Mouse (Mus musculus): Measurements from ENCODE around the gene Coil. TPM values are rescaled to one million over a fixed set of nuclear protein-coding genes. Genes with fewer than 3 reads are reported as not detected.

The Coil gene
- polyA plus RNA-seq, 1 experiment from 2014 or later: 26.6 TPM

GRCm38 (mm10) chr11:88999723-89000526 lies 29.9 kb downstream of the Coil start:
- H3K4me3 ChIP-seq (ENCODE audit: low read length): peak overlapping the region; percentile 42
- WGBS: 26% methylated on average over 33 of the region's 33 CpGs
- peaks cover 3% of the 10 kb centered on the region; the same call in 1 of the 2 replicates for H3K4me1 ChIP-seq (ENCODE audit: control insufficient read depth, insufficient read depth, low read depth, low read length)
- H3K27ac ChIP-seq (ENCODE audit: low read depth, low read length): no peak overlapping the region; the same call in 1 of the 2 replicates
- peak overlapping the region; percentile 51; the same call in 1 of the 2 replicates for H3K9ac ChIP-seq (ENCODE audit: low read depth, low read length)
- no peak for ATAC-seq
- H3K9me3 ChIP-seq (ENCODE audit: control insufficient read depth, low read length): no peaks in the 10 kb centered on the region
- H3K36me3 ChIP-seq (ENCODE audit: control insufficient read depth, insufficient read depth, low read length): no peaks in the 10 kb centered on the region
- H3K27me3 ChIP-seq (replicated peaks; ENCODE audit: control insufficient read depth, insufficient read depth, low read length): peaks cover 21% of the 10 kb centered on the region
- H3K4me2 ChIP-seq (ENCODE audit: low read length): peak overlapping the region; percentile 55

GRCm38 (mm10) chr11:89000527-89000819 lies 30.4 kb downstream of the Coil start:
- no peak overlapping the region for H3K4me3 ChIP-seq (ENCODE audit: low read length)
- no peak overlapping the region for H3K27ac ChIP-seq (ENCODE audit: low read depth, low read length)
- no peak overlapping the region for H3K4me2 ChIP-seq (ENCODE audit: low read length)
- H3K27me3 ChIP-seq (replicated peaks; ENCODE audit: control insufficient read depth, insufficient read depth, low read length): peaks cover 21% of the 10 kb centered on the region
- peaks cover 3% of the 10 kb centered on the region; the same call in 1 of the 2 replicates for H3K4me1 ChIP-seq (ENCODE audit: control insufficient read depth, insufficient read depth, low read depth, low read length)
- H3K9ac ChIP-seq (ENCODE audit: low read depth, low read length): no peak overlapping the region
- H3K36me3 ChIP-seq (ENCODE audit: control insufficient read depth, insufficient read depth, low read length): no peaks in the 10 kb centered on the region
- ATAC-seq: no peak
- no peaks in the 10 kb centered on the region for H3K9me3 ChIP-seq (ENCODE audit: control insufficient read depth, low read length)

GRCm38 (mm10) chr11:89001569-89001968 lies 31.5 kb downstream of the Coil start:
- no peak overlapping the region for H3K4me2 ChIP-seq (ENCODE audit: low read length)
- 95% methylated on average over 7 of the region's 7 CpGs for WGBS
- H3K27ac ChIP-seq (ENCODE audit: low read depth, low read length): no peak overlapping the region
- peaks cover 3% of the 10 kb centered on the region; the same call in 1 of the 2 replicates for H3K4me1 ChIP-seq (ENCODE audit: control insufficient read depth, insufficient read depth, low read depth, low read length)
- H3K36me3 ChIP-seq (ENCODE audit: control insufficient read depth, insufficient read depth, low read length): no peaks in the 10 kb centered on the region
- H3K4me3 ChIP-seq (ENCODE audit: low read length): no peak overlapping the region
- no peak overlapping the region for H3K9ac ChIP-seq (ENCODE audit: low read depth, low read length)
- no peak for ATAC-seq
- peaks cover 21% of the 10 kb centered on the region for H3K27me3 ChIP-seq (replicated peaks; ENCODE audit: control insufficient read depth, insufficient read depth, low read length)
- no peaks in the 10 kb centered on the region for H3K9me3 ChIP-seq (ENCODE audit: control insufficient read depth, low read length)

GRCm38 (mm10) chr11:89002068-89002467 lies 32.0 kb downstream of the Coil start:
- no peak overlapping the region for H3K27ac ChIP-seq (ENCODE audit: low read depth, low read length)

GRCm38 (mm10) chr11:89002621-89003020 lies 32.6 kb downstream of the Coil start:
- WGBS: 65% methylated on average over 5 of the region's 5 CpGs
- H3K9me3 ChIP-seq (ENCODE audit: control insufficient read depth, low read length): no peaks in the 10 kb centered on the region
- peak overlapping the region; percentile 2 for H3K4me2 ChIP-seq (ENCODE audit: low read length)
- no peak overlapping the region for H3K27ac ChIP-seq (ENCODE audit: low read depth, low read length)
- H3K27me3 ChIP-seq (replicated peaks; ENCODE audit: control insufficient read depth, insufficient read depth, low read length): peaks cover 21% of the 10 kb centered on the region
- H3K4me1 ChIP-seq (ENCODE audit: control insufficient read depth, insufficient read depth, low read depth, low read length): peaks cover 3% of the 10 kb centered on the region; the same call in 1 of the 2 replicates
- H3K36me3 ChIP-seq (ENCODE audit: control insufficient read depth, insufficient read depth, low read length): no peaks in the 10 kb centered on the region
- no peak overlapping the region for H3K9ac ChIP-seq (ENCODE audit: low read depth, low read length)
- no peak overlapping the region for H3K4me3 ChIP-seq (ENCODE audit: low read length)
- ATAC-seq: peak; percentile 34; the same call in 1 of the 2 replicates

More at GRCm38 (mm10) chr11:89002068-89002467, 32.0 kb downstream of the Coil start:
- Histone ChIP-seq H3K9me3 (ENCODE audit: control insufficient read depth, low read length) (no peaks in the 10 kb centered on the region), H3K9ac (ENCODE audit: low read depth, low read length) (no peak overlapping the region), H3K4me2 (ENCODE audit: low read length) (0 out of 2 replicates have a peak overlapping the region, but pooled peaks have one; percentile 3), H3K27me3 (replicated peaks; ENCODE audit: control insufficient read depth, insufficient read depth, low read length) (peaks cover 21% of the 10 kb centered on the region), H3K36me3 (ENCODE audit: control insufficient read depth, insufficient read depth, low read length) (no peaks in the 10 kb centered on the region), H3K4me1 (ENCODE audit: control insufficient read depth, insufficient read depth, low read depth, low read length) (peaks cover 3% of the 10 kb centered on the region; the same call in 1 of the 2 replicates), H3K4me3 (ENCODE audit: low read length) (no peak overlapping the region)
- 88% methylated on average over 5 of the region's 5 CpGs for WGBS
- ATAC-seq: no peak

- ATAC-seq: no peak
- Histone ChIP-seq H3K27me3 (replicated peaks; ENCODE audit: control insufficient read depth, insufficient read depth, low read length) (peaks cover 21% of the 10 kb centered on the region), H3K4me3 (ENCODE audit: low read length) (no peak overlapping the region), H3K9ac (ENCODE audit: low read depth, low read length) (no peak overlapping the region), H3K9me3 (ENCODE audit: control insufficient read depth, low read length) (no peaks in the 10 kb centered on the region), H3K4me2 (ENCODE audit: low read length) (peak overlapping the region; percentile 2), H3K36me3 (ENCODE audit: control insufficient read depth, insufficient read depth, low read length) (no peaks in the 10 kb centered on the region), H3K27ac (ENCODE audit: low read depth, low read length) (no peak overlapping the region), H3K4me1 (ENCODE audit: control insufficient read depth, insufficient read depth, low read depth, low read length) (peaks cover 3% of the 10 kb centered on the region; the same call in 1 of the 2 replicates)
- 57% methylated on average over 6 of the region's 6 CpGs for WGBS
These were observed 33.0 kb downstream of the Coil start for GRCm38 (mm10) chr11:89003078-89003477.

- no peak for ATAC-seq
- Histone ChIP-seq H3K27ac (ENCODE audit: low read depth, low read length) (no peak overlapping the region), H3K4me1 (ENCODE audit: control insufficient read depth, insufficient read depth, low read depth, low read length) (peaks cover 3% of the 10 kb centered on the region; the same call in 1 of the 2 replicates), H3K9me3 (ENCODE audit: control insufficient read depth, low read length) (no peaks in the 10 kb centered on the region), H3K4me2 (ENCODE audit: low read length) (no peak overlapping the region), H3K27me3 (replicated peaks; ENCODE audit: control insufficient read depth, insufficient read depth, low read length) (peaks cover 19% of the 10 kb centered on the region), H3K4me3 (ENCODE audit: low read length) (no peak overlapping the region), H3K36me3 (ENCODE audit: control insufficient read depth, insufficient read depth, low read length) (no peaks in the 10 kb centered on the region), H3K9ac (ENCODE audit: low read depth, low read length) (no peak overlapping the region)
- 82% methylated on average over 4 of the region's 4 CpGs for WGBS
These were observed 33.7 kb downstream of the Coil start for GRCm38 (mm10) chr11:89003726-89004125.

GRCm38 (mm10) chr11:89005473-89005872 lies 35.4 kb downstream of the Coil start:
- no peak overlapping the region for H3K9ac ChIP-seq (ENCODE audit: low read depth, low read length)
- H3K4me3 ChIP-seq (ENCODE audit: low read length): no peak overlapping the region
- H3K27ac ChIP-seq (ENCODE audit: low read depth, low read length): no peak overlapping the region
- H3K9me3 ChIP-seq (ENCODE audit: control insufficient read depth, low read length): no peaks in the 10 kb centered on the region
- ATAC-seq: no peak
- H3K27me3 ChIP-seq (replicated peaks; ENCODE audit: control insufficient read depth, insufficient read depth, low read length): peaks cover 2% of the 10 kb centered on the region; the same call in 1 of the 2 replicates
- no peaks in the 10 kb centered on the region; the same call in 1 of the 2 replicates for H3K4me1 ChIP-seq (ENCODE audit: control insufficient read depth, insufficient read depth, low read depth, low read length)
- 83% methylated on average over 5 of the region's 5 CpGs for WGBS
- no peak overlapping the region for H3K4me2 ChIP-seq (ENCODE audit: low read length)
- H3K36me3 ChIP-seq (ENCODE audit: control insufficient read depth, insufficient read depth, low read length): no peaks in the 10 kb centered on the region

GRCm38 (mm10) chr11:89006404-89006803 lies 36.4 kb downstream of the Coil start:
- no peak overlapping the region for H3K27ac ChIP-seq (ENCODE audit: low read depth, low read length)
- H3K4me3 ChIP-seq (ENCODE audit: low read length): no peak overlapping the region
- no peaks in the 10 kb centered on the region; the same call in 1 of the 2 replicates for H3K4me1 ChIP-seq (ENCODE audit: control insufficient read depth, insufficient read depth, low read depth, low read length)
- no peak overlapping the region for H3K9ac ChIP-seq (ENCODE audit: low read depth, low read length)
- H3K27me3 ChIP-seq (replicated peaks; ENCODE audit: control insufficient read depth, insufficient read depth, low read length): no peaks in the 10 kb centered on the region
- H3K9me3 ChIP-seq (ENCODE audit: control insufficient read depth, low read length): no peaks in the 10 kb centered on the region
- no peak overlapping the region for H3K4me2 ChIP-seq (ENCODE audit: low read length)
- no peak for ATAC-seq
- H3K36me3 ChIP-seq (ENCODE audit: control insufficient read depth, insufficient read depth, low read length): no peaks in the 10 kb centered on the region

Measured in hindbrain, embryonic 16.5 days (tissue).